Mouse (Mus musculus) MEL (cell line): ENCODE data around the gene Ubr7. TPM values are rescaled to one million over a fixed set of nuclear protein-coding genes. Genes with fewer than 3 reads are reported as not detected.

ENCODE experiments used
- DNase-seq: peaks from one replicate; pipeline ENCODE4 v3.0.0; 2011; ENCODE audit warnings: low read depth, low spot score
- H3K27ac ChIP-seq: 2 replicates; pipeline ENCODE4 v1.5.1; 2012; ENCODE audit warnings: low read depth, mild to moderate bottlenecking, control low read depth, low read length, moderate library complexity; ENCODE audit not compliant: control insufficient read depth
- H3K27me3 ChIP-seq, 2 experiments: fragments of 150-350 bp in 1 of 2; sonication (generic) in 1 of 2; 2 replicates each; pipeline ENCODE4 v1.6.1; 2012; ENCODE audit warnings: low read length in 2 of 2, mild to moderate bottlenecking in 2 of 2, improper control_type of control experiment in 1 of 2, moderate library complexity in 1 of 2; ENCODE audit not compliant: insufficient read depth in 2 of 2, control insufficient read depth in 1 of 2
- H3K36me3 ChIP-seq, 2 experiments: 2 replicates each; pipeline ENCODE4 v1.6.1; 2012 to 2014; ENCODE audit warnings: low read length in 2 of 2, improper control_type of control experiment in 1 of 2, inconsistent platforms in 1 of 2, mild to moderate bottlenecking in 1 of 2; ENCODE audit not compliant: insufficient read depth in 2 of 2, control insufficient read depth in 1 of 2
- H3K4me1 ChIP-seq, 2 experiments: fragments of 150-350 bp in 1 of 2; sonication (generic) in 1 of 2; 2 replicates each; pipeline ENCODE4 v1.6.1; 2012; ENCODE audit warnings: low read length in 2 of 2, improper control_type of control experiment in 1 of 2, mild to moderate bottlenecking in 1 of 2; ENCODE audit not compliant: insufficient read depth in 2 of 2, control insufficient read depth in 1 of 2
- H3K4me3 ChIP-seq, 2 experiments: fragments of 150-350 bp in 1 of 2; sonication (generic) in 1 of 2; 2 replicates each; pipeline ENCODE4 v1.5.1; 2012; ENCODE audit warnings: low read depth in 2 of 2, low read length in 2 of 2, mild to moderate bottlenecking in 2 of 2, moderate library complexity in 2 of 2, control low read depth in 1 of 2, improper control_type of control experiment in 1 of 2; ENCODE audit not compliant: control insufficient read depth in 1 of 2, insufficient read depth in 1 of 2
- H3K79me2 ChIP-seq: 2 replicates; pipeline ENCODE4 v1.6.1; 2012; ENCODE audit warnings: mild to moderate bottlenecking, low read length, moderate library complexity; ENCODE audit not compliant: control insufficient read depth, poor library complexity, insufficient read depth
- H3K9ac ChIP-seq: 2 replicates; pipeline ENCODE4 v1.6.1; 2012; ENCODE audit warnings: low read depth, mild to moderate bottlenecking, control low read depth, low read length, moderate library complexity; ENCODE audit not compliant: control insufficient read depth, poor library complexity, severe bottlenecking
- H3K9me3 ChIP-seq: fragments of 150-350 bp; sonication (generic); replicated peaks from 2 replicates; pipeline ENCODE4 v1.6.1; 2012; ENCODE audit warnings: mild to moderate bottlenecking, low read length, improper control_type of control experiment, moderate library complexity; ENCODE audit not compliant: insufficient read depth
- CTCF ChIP-seq, 3 experiments: IDR thresholded peaks in 2 of 3; conservative IDR thresholded peaks in 1 of 3; 2 replicates each; pipeline ENCODE4 v1.5.1; 2011 to 2012; ENCODE audit warnings: low read length in 3 of 3, low read depth in 2 of 3, mild to moderate bottlenecking in 2 of 3, improper control_type of control experiment in 1 of 3, inconsistent platforms in 1 of 3, mixed read lengths in 1 of 3, moderate library complexity in 1 of 3; ENCODE audit not compliant: control insufficient read depth in 1 of 3, insufficient read depth in 1 of 3, poor library complexity in 1 of 3, severe bottlenecking in 1 of 3
- EP300 ChIP-seq, 2 experiments: IDR thresholded peaks; 2 replicates each; pipeline ENCODE4 v1.6.1; 2011; ENCODE audit warnings: improper control_type of control experiment in 2 of 2, low read length in 2 of 2, low read depth in 1 of 2, mild to moderate bottlenecking in 1 of 2
- ETS1 ChIP-seq: IDR thresholded peaks from 2 replicates; pipeline ENCODE4 v1.6.1; 2012; ENCODE audit warnings: low read depth, mild to moderate bottlenecking, inconsistent platforms, low read length, improper control_type of control experiment, moderate library complexity
- GATA1 ChIP-seq: IDR thresholded peaks from 2 replicates; pipeline ENCODE4 v1.6.1; 2011; ENCODE audit warnings: low read depth, low read length, improper control_type of control experiment
- JUND ChIP-seq: IDR thresholded peaks from 2 replicates; pipeline ENCODE4 v1.6.1; 2011; ENCODE audit warnings: low read depth, mild to moderate bottlenecking, improper control_type of control experiment, low read length
- MAFK ChIP-seq: IDR thresholded peaks from 2 replicates; pipeline ENCODE4 v1.6.1; 2011; ENCODE audit warnings: low read depth, mild to moderate bottlenecking, low read length, improper control_type of control experiment, borderline replicate concordance
- MYC ChIP-seq: IDR thresholded peaks from 2 replicates; pipeline ENCODE4 v1.6.1; 2011; ENCODE audit warnings: low read depth, mild to moderate bottlenecking, low read length, improper control_type of control experiment, moderate library complexity
- NRF1 ChIP-seq: IDR thresholded peaks from 2 replicates; pipeline ENCODE4 v1.6.1; 2014; ENCODE audit warnings: low read depth, mild to moderate bottlenecking, inconsistent platforms, low read length, improper control_type of control experiment, moderate library complexity; ENCODE audit not compliant: poor library complexity, insufficient read depth, severe bottlenecking
- POLR2AphosphoS2 ChIP-seq: IDR thresholded peaks from 2 replicates; pipeline ENCODE4 v1.6.1; 2011; ENCODE audit warnings: low read length, improper control_type of control experiment
- POLR2AphosphoS5 ChIP-seq: IDR thresholded peaks from 2 replicates; pipeline ENCODE4 v1.6.1; 2012; ENCODE audit warnings: low read depth, borderline replicate concordance, mild to moderate bottlenecking, inconsistent platforms, low read length, moderate library complexity, mixed read lengths
- RAD21 ChIP-seq: IDR thresholded peaks from 2 replicates; pipeline ENCODE4 v1.6.1; 2011; ENCODE audit warnings: mild to moderate bottlenecking, low read depth, low read length, improper control_type of control experiment
- SIN3A ChIP-seq: IDR thresholded peaks from 2 replicates; pipeline ENCODE4 v1.6.1; 2012; ENCODE audit warnings: low read length, improper control_type of control experiment, inconsistent platforms
- SMC3 ChIP-seq: IDR thresholded peaks from 2 replicates; pipeline ENCODE4 v1.6.1; 2011; ENCODE audit warnings: low read depth, low read length, improper control_type of control experiment
- TCF12 ChIP-seq: IDR thresholded peaks from 2 replicates; pipeline ENCODE4 v1.6.1; 2014; ENCODE audit warnings: low read depth, mild to moderate bottlenecking, inconsistent platforms, low read length, improper control_type of control experiment, moderate library complexity
- UBTF ChIP-seq: IDR thresholded peaks from 2 replicates; pipeline ENCODE4 v1.6.1; 2012; ENCODE audit warnings: low read depth, mild to moderate bottlenecking, inconsistent platforms, low read length, improper control_type of control experiment, moderate library complexity, borderline replicate concordance; ENCODE audit not compliant: insufficient read depth
- ZC3H11A ChIP-seq: IDR thresholded peaks from 2 replicates; pipeline ENCODE4 v1.6.1; 2012; ENCODE audit warnings: low read depth, mild to moderate bottlenecking, inconsistent platforms, low read length, improper control_type of control experiment
- ZMIZ1 ChIP-seq: IDR thresholded peaks from 2 replicates; pipeline ENCODE4 v1.6.1; 2012; ENCODE audit warnings: low read depth, mild to moderate bottlenecking, inconsistent platforms, low read length, improper control_type of control experiment, moderate library complexity
- ZNF384 ChIP-seq: IDR thresholded peaks from 2 replicates; pipeline ENCODE4 v1.6.1; 2012; ENCODE audit warnings: low read depth, mild to moderate bottlenecking, inconsistent platforms, low read length, improper control_type of control experiment
- polyA plus RNA-seq, 2 experiments: library from polyadenylated mRNA; stranded (reverse) in 1 of 2; unstranded in 1 of 2; fragments of >175 nt in 1 of 2; fragments of >200 nt in 1 of 2; gene quantifications; 2 replicates each; pipeline versions ENCODE4 v1.2.1 to v1.2.4; 2012; ENCODE audit warnings: low replicate concordance in 2 of 2, low read depth in 1 of 2; ENCODE audit not compliant: insufficient read length in 2 of 2, insufficient read depth in 1 of 2, missing spikeins in 1 of 2
- total RNA-seq: library from RNA; depleted of rRNA; stranded (reverse); fragments of 300-350 nt; gene quantifications from 2 replicates; pipeline ENCODE4 v1.2.3, GENCODE M21; 2012

Ubr7 gene
- total and polyA plus RNA-seq, 3 experiments = 62.3 to 68.1 TPM; not detected in 1

- DNase-seq = peak; percentile 56
- TF ChIP-seq MYC (0 out of 2 replicates have a peak, but pooled peaks have one; percentile 20), ZMIZ1 (no peak)
- H3K27ac ChIP-seq = peak overlapping the region; percentile 9; the same call in 1 of the 2 replicates
- peak overlapping the region; percentile 12 to 32 for H3K4me3 ChIP-seq
- H3K36me3 ChIP-seq = peaks cover 0 to 6% of the 10 kb centered on the region in 2 experiments; a peak in 1 of 4 replicates
- H3K9me3 ChIP-seq = no peaks in the 10 kb centered on the region
- H3K4me1 ChIP-seq = peaks cover 2 to 20% of the 10 kb centered on the region in 2 experiments; a peak in 3 of 4 replicates
- H3K79me2 ChIP-seq = no peaks in the 10 kb centered on the region
- no peaks in the 10 kb centered on the region for H3K27me3 ChIP-seq
- peak overlapping the region; percentile 30; the same call in 1 of the 2 replicates for H3K9ac ChIP-seq
These were observed 26.8 kb upstream of the Ubr7 start for GRCm38 (mm10) chr12:102730798-102731619.

- TF ChIP-seq POLR2AphosphoS5 (no peak), RAD21 (peak; percentile 85), GATA1 (0 out of 2 replicates have a peak, but pooled peaks have one; percentile 13), SMC3 (peak; percentile 86), EP300 (IDR thresholded peaks at IDR 0.05; ENCODE audit: low read depth in 1 of 2, low read length in 2 of 2) (no peak), CTCF (IDR thresholded peaks at IDR 0.05 in 2 of 3, conservative IDR thresholded peaks at IDR 0.05 in 1 of 3; ENCODE audit: control insufficient read depth in 1 of 3, insufficient read depth in 1 of 3, low read depth in 2 of 3, low read length in 3 of 3, poor library complexity in 1 of 3, severe bottlenecking in 1 of 3) (peak; percentile 79 to 90 (median 85)), NRF1 (no peak), ZC3H11A (peak; percentile 71), ZNF384 (no peak), JUND (no peak)
- TF ChIP-seq, all 39 proteins: peak for 5
- Histone ChIP-seq H3K4me1 (peaks cover 2 to 18% of the 10 kb centered on the region in 2 experiments; a peak in 3 of 4 replicates), H3K27ac (no peak overlapping the region), H3K4me3 (no peak overlapping the region), H3K36me3 (peaks cover 0 to 6% of the 10 kb centered on the region in 2 experiments; a peak in 1 of 4 replicates), H3K27me3 (no peaks in the 10 kb centered on the region), H3K79me2 (no peaks in the 10 kb centered on the region), H3K9me3 (no peaks in the 10 kb centered on the region), H3K9ac (no peak overlapping the region)
- DNase-seq = peak; percentile 83
These were observed 24.4 kb upstream of the Ubr7 start for GRCm38 (mm10) chr12:102733381-102733780.

GRCm38 (mm10) chr12:102739096-102739495 is 18.7 kb upstream of the Ubr7 start:
- H3K36me3 ChIP-seq = peaks cover 0 to 12% of the 10 kb centered on the region in 2 experiments; a peak in 2 of 4 replicates
- no peaks in the 10 kb centered on the region for H3K27me3 ChIP-seq
- TF ChIP-seq SIN3A = no peak
- TF ChIP-seq POLR2AphosphoS2 = no peak
- no peak for TF ChIP-seq UBTF
- TF ChIP-seq GATA1 = no peak
- no peak for TF ChIP-seq TCF12
- TF ChIP-seq MAFK = no peak
- TF ChIP-seq ETS1 = no peak
- TF ChIP-seq ZC3H11A = no peak
- no peak for TF ChIP-seq ZMIZ1

More at GRCm38 (mm10) chr12:102739096-102739495, 18.7 kb upstream of the Ubr7 start:
- DNase-seq = no peak
- Histone ChIP-seq H3K27ac (no peak overlapping the region), H3K79me2 (peaks cover 10% of the 10 kb centered on the region), H3K9me3 (no peaks in the 10 kb centered on the region), H3K4me3 (no peak overlapping the region), H3K9ac (no peak overlapping the region), H3K4me1 (peaks cover 2 to 7% of the 10 kb centered on the region in 2 experiments; a peak in 2 of 4 replicates)
